Mouse (Mus musculus): ENCODE data around the gene Maml1.
"Not testable (repeated sequence)": the region's sequence is repeated elsewhere in the genome, so short reads cannot be mapped to it uniquely, and the experiment has no call there.

- TF ChIP-seq CTCF (conservative IDR thresholded peaks at IDR 0.05; ENCODE audit: insufficient read depth, insufficient read length, low read depth, low read length); POLR2A (IDR thresholded peaks at IDR 0.05; ENCODE audit: low read depth, low read length): not testable (repeated sequence)
These were observed 27.2 kb upstream of the Maml1 start for GRCm38 (mm10) chr11:50319343-50319742.
